Mouse (Mus musculus) heart, postnatal 10 days (tissue): ENCODE measurements at regions not wholly inside any gene's neighbourhood (a gene's known extent, or its start where the extent isn't known, plus 50 kb on each side); places are given as distances from the start of the nearest gene placed in this dataset.

Experiments
- DNase-seq, 2 experiments: peaks; one replicate each; pipeline ENCODE4 v3.0.0; 2021
- intact Hi-C: fragments of 180-260 bp; cut with DNase I; formaldehyde crosslinking; loops from one replicate; pipeline ENCODE4 v1.15.1; 2025

GRCm38 (mm10) chr12:90469754-90470153 is 268.5 kb downstream of the Dio2 start:
- intact Hi-C loops, result no loop called here
- no peak for DNase-seq

- intact Hi-C loops, result no loop called here
- no peak for DNase-seq
Measured at GRCm38 (mm10) chr12:90460121-90460520, 278.1 kb downstream of the Dio2 start.

GRCm38 (mm10) chr12:90440672-90441071 is 297.6 kb downstream of the Dio2 start:
- intact Hi-C loops, result no loop called here
- peak; percentile 3 to 6 for DNase-seq

- intact Hi-C loops, result no loop called here
- peak in 1 of 2 experiments; percentile 3 for DNase-seq
Measured at GRCm38 (mm10) chr12:90425276-90426063, 312.8 kb downstream of the Dio2 start.

- DNase-seq, result no peak
- intact Hi-C loops, result no loop called here
Measured at GRCm38 (mm10) chr12:90417590-90418221, 320.5 kb downstream of the Dio2 start.

- DNase-seq, result no peak
- intact Hi-C loops, result no loop called here
Measured at GRCm38 (mm10) chr12:90408716-90409115, 329.5 kb downstream of the Dio2 start.

GRCm38 (mm10) chr12:90398564-90398963 is 339.7 kb downstream of the Dio2 start:
- peak; percentile 23 to 37 for DNase-seq
- intact Hi-C loops, result loop anchor here (2.0 to 5.0 kb wide), 2 partner anchors 841 to 894 kb away; no protein-coding TSS in a partner anchor
